Mouse (Mus musculus): ENCODE measurements at regions not wholly inside any gene's neighbourhood (a gene's known extent, or its start where the extent isn't known, plus 50 kb on each side); places are given as distances from the start of the nearest gene placed in this dataset.

GRCm38 (mm10) chr19:14314301-14314700 is 283.6 kb downstream of the Tle4 start:
- H3K9ac ChIP-seq (ENCODE audit: low read depth, low read length), result no peak overlapping the region
- no peaks in the 10 kb centered on the region for H3K4me1 ChIP-seq (ENCODE audit: control insufficient read depth, insufficient read depth, low read length)
- H3K27me3 ChIP-seq (ENCODE audit: control insufficient read depth, insufficient read depth, low read length), result no peaks in the 10 kb centered on the region
- 62% methylated on average over 7 of the region's 7 CpGs for WGBS
- ATAC-seq (ENCODE audit: low FRiP score, low TSS enrichment), result no peak
- H3K4me2 ChIP-seq (replicated peaks; ENCODE audit: low read depth, low read length), result no peak overlapping the region
- H3K4me3 ChIP-seq (ENCODE audit: low read length), result no peak overlapping the region
- no peak overlapping the region for H3K27ac ChIP-seq (ENCODE audit: low read depth, low read length)
- no peaks in the 10 kb centered on the region for H3K36me3 ChIP-seq (ENCODE audit: control insufficient read depth, insufficient read depth, low read length)
- H3K9me3 ChIP-seq (ENCODE audit: control insufficient read depth, low read length), result no peaks in the 10 kb centered on the region

DNA sequence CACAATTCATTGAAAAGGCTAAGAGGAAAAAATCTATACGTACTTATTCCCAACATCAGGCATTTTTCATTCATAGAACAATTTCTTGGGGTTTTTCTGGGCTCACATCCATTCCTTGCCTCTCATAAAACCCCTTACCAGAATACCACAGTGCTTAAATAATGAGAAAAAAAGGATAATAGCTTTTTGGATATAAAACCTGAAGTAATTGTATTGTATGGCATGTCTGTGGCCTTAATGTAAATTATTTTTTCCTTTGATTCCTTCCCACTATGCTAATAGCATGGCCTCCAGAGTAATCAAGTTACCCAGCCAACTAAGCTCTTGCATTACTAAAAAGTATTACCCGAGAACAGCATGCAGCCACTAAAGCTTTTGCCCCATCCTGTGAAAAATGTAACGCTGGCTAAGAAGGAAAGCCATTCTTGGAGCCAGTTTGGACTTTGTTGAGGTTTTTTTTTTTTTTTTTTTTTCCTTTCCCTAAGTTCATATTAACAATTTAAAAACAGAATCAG is 278.1 kb downstream of the Tle4 start:
- no peak overlapping the region for H3K4me2 ChIP-seq (replicated peaks; ENCODE audit: low read depth, low read length)
- WGBS, result 77% methylated on average over 3 of the region's 3 CpGs
- H3K4me1 ChIP-seq (ENCODE audit: control insufficient read depth, insufficient read depth, low read length), result no peaks in the 10 kb centered on the region
- H3K9ac ChIP-seq (ENCODE audit: low read depth, low read length), result no peak overlapping the region
- ATAC-seq (ENCODE audit: low FRiP score, low TSS enrichment), result no peak
- no peak overlapping the region for H3K27ac ChIP-seq (ENCODE audit: low read depth, low read length)
- H3K4me3 ChIP-seq (ENCODE audit: low read length), result no peak overlapping the region
- H3K27me3 ChIP-seq (ENCODE audit: control insufficient read depth, insufficient read depth, low read length), result no peaks in the 10 kb centered on the region
- H3K36me3 ChIP-seq (ENCODE audit: control insufficient read depth, insufficient read depth, low read length), result no peaks in the 10 kb centered on the region
- no peaks in the 10 kb centered on the region for H3K9me3 ChIP-seq (ENCODE audit: control insufficient read depth, low read length)

GRCm38 (mm10) chr19:14325353-14326052 is 272.3 kb downstream of the Tle4 start:
- no peaks in the 10 kb centered on the region for H3K9me3 ChIP-seq (ENCODE audit: control insufficient read depth, low read length)
- H3K27me3 ChIP-seq (ENCODE audit: control insufficient read depth, insufficient read depth, low read length), result 0 out of 2 replicates have a peak, but pooled peaks cover 4% of the 10 kb centered on the region
- no peak overlapping the region for H3K4me2 ChIP-seq (replicated peaks; ENCODE audit: low read depth, low read length)
- 84% methylated on average over 9 of the region's 9 CpGs for WGBS
- H3K27ac ChIP-seq (ENCODE audit: low read depth, low read length), result no peak overlapping the region
- no peaks in the 10 kb centered on the region for H3K36me3 ChIP-seq (ENCODE audit: control insufficient read depth, insufficient read depth, low read length)
- no peak overlapping the region for H3K4me3 ChIP-seq (ENCODE audit: low read length)
- ATAC-seq (ENCODE audit: low FRiP score, low TSS enrichment), result no peak
- no peak overlapping the region for H3K9ac ChIP-seq (ENCODE audit: low read depth, low read length)
- H3K4me1 ChIP-seq (ENCODE audit: control insufficient read depth, insufficient read depth, low read length), result no peaks in the 10 kb centered on the region

DNA sequence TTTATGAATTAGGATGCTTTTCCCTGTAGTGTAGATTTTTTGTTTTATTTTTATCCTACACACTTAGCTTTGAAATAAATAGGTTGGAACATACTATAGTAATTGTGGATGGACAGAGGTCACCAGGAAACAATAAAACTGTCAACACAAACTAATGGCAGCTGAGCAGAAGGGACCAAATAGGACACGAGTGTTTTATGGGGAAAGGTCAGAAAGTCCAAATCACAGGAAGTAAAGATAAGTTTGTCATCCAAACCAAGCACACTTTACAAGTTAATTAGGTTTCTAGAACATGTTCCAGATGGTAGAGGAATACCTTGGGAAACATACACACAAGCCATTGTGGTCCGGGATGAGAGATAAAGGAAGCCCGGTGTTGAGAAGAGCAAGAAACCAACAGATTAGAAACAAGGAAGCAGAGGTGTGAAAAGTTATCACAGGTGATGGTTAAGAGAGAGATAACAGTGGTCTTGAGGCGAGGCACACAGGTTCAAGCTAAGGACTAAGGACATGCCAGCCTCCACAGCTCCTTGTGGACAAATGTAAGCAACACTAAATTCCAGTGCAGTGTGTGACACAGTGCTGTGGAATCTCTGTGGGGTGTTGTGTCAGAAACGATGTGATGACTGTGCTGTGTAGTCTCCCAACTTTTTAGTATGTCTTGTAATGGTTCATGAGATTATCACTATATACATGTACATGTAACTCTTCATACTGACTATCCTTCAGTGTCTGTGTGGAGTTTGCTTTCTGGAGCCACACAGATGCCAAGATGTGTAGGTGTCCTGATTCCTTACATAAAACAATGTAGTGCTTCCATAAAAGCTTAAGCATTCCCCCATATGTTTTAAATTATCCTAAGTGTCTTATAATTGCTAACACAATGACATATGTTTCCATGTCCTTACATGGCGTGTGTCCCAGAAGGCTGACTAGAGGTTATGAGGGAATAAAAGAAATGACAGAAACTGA is 264.5 kb downstream of the Tle4 start:
- no peaks in the 10 kb centered on the region for H3K36me3 ChIP-seq (ENCODE audit: control insufficient read depth, insufficient read depth, low read length)
- H3K27ac ChIP-seq (ENCODE audit: low read depth, low read length), result no peak overlapping the region
- H3K4me2 ChIP-seq (replicated peaks; ENCODE audit: low read depth, low read length), result no peak overlapping the region
- WGBS, result 26% methylated on average over 6 of the region's 6 CpGs
- H3K4me1 ChIP-seq (ENCODE audit: control insufficient read depth, insufficient read depth, low read length), result peaks cover 4% of the 10 kb centered on the region; the same call in 1 of the 2 replicates
- H3K27me3 ChIP-seq (ENCODE audit: control insufficient read depth, insufficient read depth, low read length), result no peaks in the 10 kb centered on the region
- H3K4me3 ChIP-seq (ENCODE audit: low read length), result no peak overlapping the region
- peak; percentile 49; the same call in 1 of the 2 replicates for ATAC-seq (ENCODE audit: low FRiP score, low TSS enrichment)
- no peak overlapping the region for H3K9ac ChIP-seq (ENCODE audit: low read depth, low read length)
- no peaks in the 10 kb centered on the region for H3K9me3 ChIP-seq (ENCODE audit: control insufficient read depth, low read length)

DNA sequence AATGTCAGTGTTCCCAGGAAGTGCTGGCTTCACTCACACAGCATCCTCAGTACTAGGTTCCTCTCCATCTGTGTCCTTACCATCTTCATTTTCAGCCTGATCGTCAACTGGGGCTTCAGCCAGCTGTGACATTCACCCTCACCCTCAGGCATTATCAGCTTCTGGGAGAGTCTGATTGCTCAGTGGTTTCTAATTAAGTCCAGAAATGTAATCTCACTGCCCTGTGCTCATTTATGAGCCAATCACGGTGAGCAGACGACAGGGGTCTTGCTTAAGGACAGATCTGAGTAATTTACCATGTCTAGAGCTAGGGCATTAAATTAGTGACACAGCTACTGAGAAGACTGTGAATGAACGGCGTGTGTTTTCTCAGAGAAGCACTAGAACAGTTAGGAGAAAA is 260.8 kb downstream of the Tle4 start:
- ATAC-seq (ENCODE audit: low FRiP score, low TSS enrichment), result 0 out of 2 replicates have a peak, but pooled peaks have one; percentile 32
- Histone ChIP-seq H3K36me3 (ENCODE audit: control insufficient read depth, insufficient read depth, low read length) (no peaks in the 10 kb centered on the region), H3K4me1 (ENCODE audit: control insufficient read depth, insufficient read depth, low read length) (peaks cover 4% of the 10 kb centered on the region; the same call in 1 of the 2 replicates), H3K27ac (ENCODE audit: low read depth, low read length) (no peak overlapping the region), H3K4me3 (ENCODE audit: low read length) (no peak overlapping the region), H3K9me3 (ENCODE audit: control insufficient read depth, low read length) (no peaks in the 10 kb centered on the region), H3K9ac (ENCODE audit: low read depth, low read length) (no peak overlapping the region), H3K27me3 (ENCODE audit: control insufficient read depth, insufficient read depth, low read length) (no peaks in the 10 kb centered on the region), H3K4me2 (replicated peaks; ENCODE audit: low read depth, low read length) (no peak overlapping the region)
- WGBS, result 21% methylated on average over 5 of the region's 5 CpGs

DNA sequence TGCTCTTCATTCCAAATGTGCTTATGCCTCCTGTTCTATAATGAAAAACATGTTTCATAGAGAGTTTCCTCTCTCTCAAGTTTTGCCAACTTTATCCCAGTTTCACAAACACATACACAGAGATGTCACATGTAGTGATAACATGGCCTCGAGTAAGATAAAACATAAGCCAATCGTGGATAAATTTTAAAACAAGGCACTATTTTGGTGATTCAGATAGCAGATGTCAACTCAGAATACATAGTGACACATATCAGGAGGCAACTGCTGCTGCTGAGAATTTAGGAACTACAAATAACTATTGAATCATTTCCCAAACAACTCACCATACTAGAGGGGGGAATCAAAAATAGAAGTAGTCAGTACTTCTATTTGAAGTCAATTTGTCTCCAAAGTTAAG is 257.1 kb downstream of the Tle4 start:
- Histone ChIP-seq H3K4me3 (ENCODE audit: low read length) (no peak overlapping the region), H3K4me1 (ENCODE audit: control insufficient read depth, insufficient read depth, low read length) (no peaks in the 10 kb centered on the region; the same call in 1 of the 2 replicates), H3K9me3 (ENCODE audit: control insufficient read depth, low read length) (no peaks in the 10 kb centered on the region), H3K27ac (ENCODE audit: low read depth, low read length) (no peak overlapping the region), H3K36me3 (ENCODE audit: control insufficient read depth, insufficient read depth, low read length) (no peaks in the 10 kb centered on the region), H3K9ac (ENCODE audit: low read depth, low read length) (no peak overlapping the region), H3K4me2 (replicated peaks; ENCODE audit: low read depth, low read length) (no peak overlapping the region), H3K27me3 (ENCODE audit: control insufficient read depth, insufficient read depth, low read length) (no peaks in the 10 kb centered on the region)
- WGBS, result 84% methylated on average over 2 of the region's 2 CpGs
- no peak for ATAC-seq (ENCODE audit: low FRiP score, low TSS enrichment)

GRCm38 (mm10) chr19:14343890-14344289 is 254.0 kb downstream of the Tle4 start:
- ATAC-seq (ENCODE audit: low FRiP score, low TSS enrichment), result no peak
- H3K4me3 ChIP-seq (ENCODE audit: low read length), result no peak overlapping the region
- no peaks in the 10 kb centered on the region for H3K9me3 ChIP-seq (ENCODE audit: control insufficient read depth, low read length)
- H3K9ac ChIP-seq (ENCODE audit: low read depth, low read length), result no peak overlapping the region
- H3K27me3 ChIP-seq (ENCODE audit: control insufficient read depth, insufficient read depth, low read length), result no peaks in the 10 kb centered on the region
- H3K4me1 ChIP-seq (ENCODE audit: control insufficient read depth, insufficient read depth, low read length), result no peaks in the 10 kb centered on the region
- 71% methylated on average over 5 of the region's 5 CpGs for WGBS
- H3K27ac ChIP-seq (ENCODE audit: low read depth, low read length), result no peak overlapping the region
- H3K4me2 ChIP-seq (replicated peaks; ENCODE audit: low read depth, low read length), result no peak overlapping the region
- H3K36me3 ChIP-seq (ENCODE audit: control insufficient read depth, insufficient read depth, low read length), result no peaks in the 10 kb centered on the region

GRCm38 (mm10) chr19:14344467-14344866 is 253.4 kb downstream of the Tle4 start:
- Histone ChIP-seq H3K4me3 (ENCODE audit: low read length) (no peak overlapping the region), H3K27me3 (ENCODE audit: control insufficient read depth, insufficient read depth, low read length) (no peaks in the 10 kb centered on the region), H3K9me3 (ENCODE audit: control insufficient read depth, low read length) (no peaks in the 10 kb centered on the region), H3K9ac (ENCODE audit: low read depth, low read length) (no peak overlapping the region), H3K4me1 (ENCODE audit: control insufficient read depth, insufficient read depth, low read length) (no peaks in the 10 kb centered on the region), H3K4me2 (replicated peaks; ENCODE audit: low read depth, low read length) (no peak overlapping the region), H3K27ac (ENCODE audit: low read depth, low read length) (no peak overlapping the region), H3K36me3 (ENCODE audit: control insufficient read depth, insufficient read depth, low read length) (no peaks in the 10 kb centered on the region)
- WGBS, result 83% methylated on average over 3 of the region's 3 CpGs
- ATAC-seq (ENCODE audit: low FRiP score, low TSS enrichment), result no peak

GRCm38 (mm10) chr19:14347026-14347425 is 250.8 kb downstream of the Tle4 start:
- no peak overlapping the region for H3K27ac ChIP-seq (ENCODE audit: low read depth, low read length)
- no peaks in the 10 kb centered on the region for H3K36me3 ChIP-seq (ENCODE audit: control insufficient read depth, insufficient read depth, low read length)
- H3K4me3 ChIP-seq (ENCODE audit: low read length), result no peak overlapping the region
- H3K9me3 ChIP-seq (ENCODE audit: control insufficient read depth, low read length), result no peaks in the 10 kb centered on the region
- H3K4me2 ChIP-seq (replicated peaks; ENCODE audit: low read depth, low read length), result no peak overlapping the region
- no peaks in the 10 kb centered on the region for H3K4me1 ChIP-seq (ENCODE audit: control insufficient read depth, insufficient read depth, low read length)
- H3K27me3 ChIP-seq (ENCODE audit: control insufficient read depth, insufficient read depth, low read length), result no peaks in the 10 kb centered on the region
- H3K9ac ChIP-seq (ENCODE audit: low read depth, low read length), result no peak overlapping the region
- ATAC-seq (ENCODE audit: low FRiP score, low TSS enrichment), result no peak
- 64% methylated on average over 2 of the region's 2 CpGs for WGBS
